Comparison of ENCODE assay signal across 19 mouse cellular contexts in the genomic region with DNA sequence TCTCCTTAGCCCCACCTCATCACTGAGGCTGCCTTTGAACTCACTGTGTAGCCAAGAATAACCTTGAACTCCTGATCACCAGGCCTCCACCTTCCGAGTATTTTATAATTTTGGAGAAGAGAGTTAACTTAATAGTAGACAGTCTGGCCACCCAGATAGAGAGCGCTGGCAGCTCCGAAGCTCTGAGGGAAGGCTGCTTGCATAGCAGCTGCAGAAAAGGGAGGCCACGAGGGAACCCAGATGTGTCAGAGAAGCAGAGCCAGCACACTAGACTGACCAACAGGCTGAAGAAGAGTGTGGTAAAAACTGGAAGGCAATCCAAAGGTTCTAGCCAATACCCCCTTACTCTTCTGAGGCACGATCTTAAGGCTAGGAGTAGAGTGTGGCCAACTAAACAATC. TPM values are rescaled to one million over a fixed set of nuclear protein-coding genes. Genes with fewer than 3 reads are reported as not detected.
DNase-seq lines count a peak whose midpoint lies in the region; ATAC-seq lines count a peak whose summit lies in the region.
"Had no signal": no experiment of that assay in that cellular context is flagged by ENCODE, and none has a peak within 500 bp of the region (broad histone marks: within the 10 kb centered on the region; RNA-seq: fewer than 3 reads in every experiment).

No protein-coding gene starts in this region.

- H3K4me2 ChIP-seq in heart, embryonic 11.5 days = no peak overlapping the region
- no peak overlapping the region for H3K4me2 ChIP-seq in midbrain, embryonic 11.5 days
- no peak overlapping the region for H3K4me2 ChIP-seq in midbrain, embryonic 16.5 days (ENCODE audit: low read length)
- no peak overlapping the region for H3K4me2 ChIP-seq in stomach, embryonic 15.5 days
- H3K4me2 ChIP-seq: embryonic facial prominence, embryonic 13.5 days; forebrain, embryonic 12.5 days; heart, embryonic 12.5 days; hindbrain, embryonic 13.5 days had no signal

- no peak overlapping the region for H3K9ac ChIP-seq in heart, embryonic 11.5 days (ENCODE audit: low read depth, low read length)
- H3K9ac ChIP-seq in midbrain, embryonic 11.5 days (ENCODE audit: low read length) = no peak overlapping the region
- no peak overlapping the region for H3K9ac ChIP-seq in midbrain, embryonic 16.5 days (ENCODE audit: low read depth, low read length)
- H3K9ac ChIP-seq in stomach, embryonic 15.5 days = no peak overlapping the region
- H3K9ac ChIP-seq: embryonic facial prominence, embryonic 13.5 days; forebrain, embryonic 12.5 days; heart, embryonic 12.5 days; hindbrain, embryonic 13.5 days had no signal

- 73% methylated on average over 5 of the region's 5 CpGs for WGBS in heart, embryonic 11.5 days (ENCODE audit: insufficient replicate concordance)
- 82% methylated on average over 5 of the region's 5 CpGs for WGBS in midbrain, embryonic 11.5 days
- 94% methylated on average over 5 of the region's 5 CpGs for WGBS in midbrain, embryonic 16.5 days
- WGBS in stomach, embryonic 15.5 days = 55% methylated on average over 5 of the region's 5 CpGs

- H3K36me3 ChIP-seq in heart, embryonic 11.5 days (ENCODE audit: control insufficient read depth, insufficient read depth, low read length) = no peaks in the 10 kb centered on the region
- no peaks in the 10 kb centered on the region for H3K36me3 ChIP-seq in midbrain, embryonic 11.5 days (ENCODE audit: control insufficient read depth, insufficient read depth, low read length)
- no peaks in the 10 kb centered on the region for H3K36me3 ChIP-seq in midbrain, embryonic 16.5 days (ENCODE audit: control insufficient read depth, insufficient read depth, low read length)
- H3K36me3 ChIP-seq in stomach, embryonic 15.5 days = no peaks in the 10 kb centered on the region
- H3K36me3 ChIP-seq: embryonic facial prominence, embryonic 13.5 days; forebrain, embryonic 12.5 days; heart, embryonic 12.5 days; hindbrain, embryonic 13.5 days had no signal

- no peak overlapping the region for H3K4me3 ChIP-seq in heart, embryonic 11.5 days (ENCODE audit: low read depth, low read length)
- H3K4me3 ChIP-seq in midbrain, embryonic 11.5 days (ENCODE audit: low read depth, low read length) = no peak overlapping the region
- H3K4me3 ChIP-seq in midbrain, embryonic 16.5 days (ENCODE audit: low read depth, low read length) = no peak overlapping the region
- no peak overlapping the region for H3K4me3 ChIP-seq in stomach, embryonic 15.5 days (replicated peaks)
- H3K4me3 ChIP-seq: embryonic facial prominence, embryonic 13.5 days; forebrain, embryonic 12.5 days; heart, embryonic 12.5 days; hindbrain, embryonic 13.5 days had no signal

- DNase-seq in heart, adult 18-20 months = peak; percentile 53 to 61
- peak; percentile 57 for DNase-seq in midbrain, embryonic 11.5 days (ENCODE audit: low spot score, missing footprints)
- DNase-seq in kidney, postnatal 4 days = no peak
- no peak for DNase-seq in kidney, adult 11 months
- DNase-seq: adrenal gland, adult 2 months; adrenal gland, postnatal 25 days; cerebellum, adult 18-20 months; cerebellum, adult 9-11 months; cerebellum, postnatal 36 days; kidney, adult 18-20 months had no signal

- no peaks in the 10 kb centered on the region for H3K9me3 ChIP-seq in heart, embryonic 11.5 days (replicated peaks; ENCODE audit: control insufficient read depth, low read length)
- H3K9me3 ChIP-seq in midbrain, embryonic 11.5 days (ENCODE audit: control insufficient read depth, low read length) = no peaks in the 10 kb centered on the region
- no peaks in the 10 kb centered on the region for H3K9me3 ChIP-seq in midbrain, embryonic 16.5 days (replicated peaks; ENCODE audit: control insufficient read depth, low read length, poor library complexity, severe bottlenecking)
- no peaks in the 10 kb centered on the region for H3K9me3 ChIP-seq in stomach, embryonic 15.5 days
- H3K9me3 ChIP-seq: embryonic facial prominence, embryonic 13.5 days; forebrain, embryonic 12.5 days; heart, embryonic 12.5 days; hindbrain, embryonic 13.5 days had no signal

- H3K27me3 ChIP-seq in heart, embryonic 11.5 days (ENCODE audit: control insufficient read depth, insufficient read depth, low read length) = no peaks in the 10 kb centered on the region
- peaks cover 2% of the 10 kb centered on the region; the same call in 1 of the 2 replicates for H3K27me3 ChIP-seq in midbrain, embryonic 11.5 days (ENCODE audit: control insufficient read depth, insufficient read depth, low read length)
- H3K27me3 ChIP-seq in midbrain, embryonic 16.5 days (ENCODE audit: control insufficient read depth, insufficient read depth, low read depth, low read length) = peaks cover 4% of the 10 kb centered on the region
- H3K27me3 ChIP-seq in stomach, embryonic 15.5 days (replicated peaks) = no peaks in the 10 kb centered on the region
- H3K27me3 ChIP-seq: heart, embryonic 12.5 days had no signal

- no peak for ATAC-seq in heart, embryonic 11.5 days (replicated peaks; ENCODE audit: insufficient number of reproducible peaks, low FRiP score, low TSS enrichment)
- ATAC-seq in midbrain, embryonic 11.5 days (ENCODE audit: low FRiP score) = no peak
- ATAC-seq in midbrain, embryonic 16.5 days = no peak
- no peak for ATAC-seq in stomach, embryonic 15.5 days (ENCODE audit: insufficient read depth, low FRiP score, low read depth)
- ATAC-seq: forebrain, embryonic 16.5 days; hindbrain, postnatal 0 days had no signal

- H3K4me1 ChIP-seq in heart, embryonic 11.5 days (ENCODE audit: control insufficient read depth, insufficient read depth, low read length) = peaks cover 39% of the 10 kb centered on the region
- no peaks in the 10 kb centered on the region for H3K4me1 ChIP-seq in midbrain, embryonic 11.5 days (ENCODE audit: control insufficient read depth, insufficient read depth, low read length)
- no peaks in the 10 kb centered on the region for H3K4me1 ChIP-seq in midbrain, embryonic 16.5 days (ENCODE audit: control insufficient read depth, insufficient read depth, low read length)
- peaks cover 23% of the 10 kb centered on the region for H3K4me1 ChIP-seq in stomach, embryonic 15.5 days

- no peak overlapping the region for H3K27ac ChIP-seq in heart, embryonic 11.5 days (ENCODE audit: low read depth, low read length)
- H3K27ac ChIP-seq in midbrain, embryonic 11.5 days (ENCODE audit: low read depth, low read length) = no peak overlapping the region
- H3K27ac ChIP-seq in midbrain, embryonic 16.5 days (ENCODE audit: low read length) = no peak overlapping the region
- H3K27ac ChIP-seq in stomach, embryonic 15.5 days = peak overlapping the region; percentile 6; the same call in 1 of the 2 replicates
- H3K27ac ChIP-seq: embryonic facial prominence, embryonic 13.5 days; forebrain, embryonic 12.5 days; hindbrain, embryonic 13.5 days; hindbrain, postnatal 0 days had no signal

RNA-seq across cellular contexts. Expression of a gene that starts 4.2 kb away (rescaled TPM):
- total RNA-seq in heart, adult 18-20 months (2021) = 10 to 100 TPM; 66.6 to 67.6 TPM
- polyA plus RNA-seq in heart, embryonic 11.5 days (2014; fragmentation: Nextera tagmentation; extraction: Ambion mirVana) = 85.4 and 91.8 TPM in 2 replicates
- polyA plus RNA-seq in midbrain, embryonic 11.5 days (2014; fragmentation: Nextera tagmentation; extraction: Ambion mirVana) = 5.9 and 6.6 TPM in 2 replicates
- polyA plus RNA-seq in midbrain, embryonic 16.5 days (2015; fragmentation: Nextera tagmentation; extraction: Ambion mirVana) = 7.8 and 7.9 TPM in 2 replicates
- polyA plus RNA-seq in stomach, embryonic 15.5 days (2015; fragmentation: Nextera tagmentation; extraction: Ambion mirVana) = 42.4 and 43.1 TPM in 2 replicates

RNA-seq across cellular contexts. Expression of a gene that starts 49.7 kb away (rescaled TPM):
- 10 to 100 TPM; 88.6 to 92.2 TPM for total RNA-seq in heart, adult 18-20 months (2021)
- 108 and 109 TPM in 2 replicates for polyA plus RNA-seq in heart, embryonic 11.5 days (2014; fragmentation: Nextera tagmentation; extraction: Ambion mirVana)
- polyA plus RNA-seq in midbrain, embryonic 11.5 days (2014; fragmentation: Nextera tagmentation; extraction: Ambion mirVana) = 37.4 and 43.4 TPM in 2 replicates
- 32.6 and 33.9 TPM in 2 replicates for polyA plus RNA-seq in midbrain, embryonic 16.5 days (2015; fragmentation: Nextera tagmentation; extraction: Ambion mirVana)
- 107 and 111 TPM in 2 replicates for polyA plus RNA-seq in stomach, embryonic 15.5 days (2015; fragmentation: Nextera tagmentation; extraction: Ambion mirVana)

Comparison
In these comparisons a context has a peak if more than half of its experiments do, and no peak if none do; other contexts are left out.
1. DNase-seq: peak in heart, adult 18-20 months (2 of 2) and midbrain, embryonic 11.5 days (single experiment); none in kidney, postnatal 4 days (0 of 2) and kidney, adult 11 months (single experiment).